Mouse (Mus musculus) C2C12 (cell line): ENCODE data around the gene Slc25a19.

Experiments
- CTCF ChIP-seq: IDR thresholded peaks from one replicate; pipeline ENCODE4 v1.5.1; 2011; ENCODE audit not compliant: control insufficient read depth, insufficient read depth, insufficient read length
- MAX ChIP-seq: IDR thresholded peaks from one replicate; pipeline ENCODE4 v1.6.1; 2011; ENCODE audit warnings: mild to moderate bottlenecking, control low read depth

GRCm38 (mm10) chr11:115611173-115611572 lies 16.9 kb downstream of the Slc25a19 start:
- TF ChIP-seq CTCF (no peak), MAX (no peak)
